Mouse (Mus musculus) lung, postnatal 4 days (tissue): Measurements from ENCODE around the gene Slc2a1.

ENCODE experiments used
- DNase-seq, 2 experiments: peaks; one replicate each; pipeline ENCODE4 v3.0.0; 2021

The Slc2a1 gene

GRCm38 (mm10) chr4:119131189-119131910, 22.8 kb downstream of the Slc2a1 start:
- DNase-seq, result no peak

GRCm38 (mm10) chr4:119133306-119133705, 24.8 kb downstream of the Slc2a1 start:
- no peak for DNase-seq

GRCm38 (mm10) chr4:119133860-119134259, 25.3 kb downstream of the Slc2a1 start:
- no peak for DNase-seq

GRCm38 (mm10) chr4:119137313-119137712, 28.8 kb downstream of the Slc2a1 start:
- no peak for DNase-seq

- DNase-seq, result peak; percentile 83 to 90
Measured at GRCm38 (mm10) chr4:119138171-119138570, 29.7 kb downstream of the Slc2a1 start.

- no peak for DNase-seq
Measured at GRCm38 (mm10) chr4:119138776-119139175, 30.3 kb downstream of the Slc2a1 start.

- peak in 1 of 2 experiments; percentile 63 for DNase-seq
Measured at GRCm38 (mm10) chr4:119140126-119140525, 31.6 kb downstream of the Slc2a1 start.

GRCm38 (mm10) chr4:119141191-119141590, 32.7 kb downstream of the Slc2a1 start:
- DNase-seq, result no peak

- DNase-seq, result peak; percentile 67 to 81
Measured at GRCm38 (mm10) chr4:119142230-119142871, 33.8 kb downstream of the Slc2a1 start.

GRCm38 (mm10) chr4:119146816-119147215, 38.3 kb downstream of the Slc2a1 start:
- no peak for DNase-seq

GRCm38 (mm10) chr4:119147347-119147746, 38.8 kb downstream of the Slc2a1 start:
- DNase-seq, result no peak

GRCm38 (mm10) chr4:119148741-119149140, 40.2 kb downstream of the Slc2a1 start:
- no peak for DNase-seq

GRCm38 (mm10) chr4:119157186-119157585, 48.7 kb downstream of the Slc2a1 start:
- peak in 1 of 2 experiments; percentile 77 for DNase-seq

- DNase-seq, result peak; percentile 28 to 54
Measured at GRCm38 (mm10) chr4:119157891-119158290, 49.4 kb downstream of the Slc2a1 start.

GRCm38 (mm10) chr4:119161358-119161757, 52.8 kb downstream of the Slc2a1 start:
- no peak for DNase-seq

GRCm38 (mm10) chr4:119162990-119163389, 54.5 kb downstream of the Slc2a1 start:
- DNase-seq, result no peak

GRCm38 (mm10) chr4:119165916-119166315, 57.4 kb downstream of the Slc2a1 start:
- no peak for DNase-seq

GRCm38 (mm10) chr4:119167068-119167467, 58.6 kb downstream of the Slc2a1 start:
- no peak for DNase-seq

GRCm38 (mm10) chr4:119167663-119168062, 59.2 kb downstream of the Slc2a1 start:
- peak; percentile 70 to 86 for DNase-seq

GRCm38 (mm10) chr4:119172919-119173650, 64.6 kb downstream of the Slc2a1 start:
- no peak for DNase-seq

- DNase-seq, result peak; percentile 95 to 96
Measured at GRCm38 (mm10) chr4:119173851-119174453, 65.4 kb downstream of the Slc2a1 start, which contains the start of gene Zfp691. Zfp691 (minus strand) TSS chr4:119174195.

GRCm38 (mm10) chr4:119177702-119178101, 69.2 kb downstream of the Slc2a1 start:
- DNase-seq, result peak in 1 of 2 experiments; percentile 42

GRCm38 (mm10) chr4:119178331-119178730, 69.8 kb downstream of the Slc2a1 start:
- DNase-seq, result peak; percentile 35 to 36
